12 mouse cellular contexts compared by ENCODE assay signal in genomic region chr7:133440711-133441110, GRCm38 (mm10).
A peak's percentile ranks its signal among the peaks of the same experiment; 100 is the strongest.
DNase-seq lines count a peak whose midpoint lies in the region; ATAC-seq and TF ChIP-seq lines count a peak whose summit lies in the region.
"Had no signal": no experiment of that assay in that cellular context is flagged by ENCODE, and none has a peak within 500 bp of the region (broad histone marks: within the 10 kb centered on the region; RNA-seq: fewer than 3 reads in every experiment).

No protein-coding gene starts in this region.

- H3K27ac ChIP-seq in forebrain, embryonic 15.5 days (replicated peaks): peak overlapping the region; percentile 81
- H3K27ac ChIP-seq in midbrain, embryonic 11.5 days (ENCODE audit: low read depth, low read length): no peak overlapping the region
- H3K27ac ChIP-seq: lung, embryonic 15.5 days had no signal

- peak overlapping the region; percentile 20 for H3K4me3 ChIP-seq in forebrain, embryonic 15.5 days
- no peak overlapping the region for H3K4me3 ChIP-seq in midbrain, embryonic 11.5 days (ENCODE audit: low read depth, low read length)
- H3K4me3 ChIP-seq: lung, embryonic 15.5 days had no signal

- no peaks in the 10 kb centered on the region for H3K36me3 ChIP-seq in forebrain, embryonic 15.5 days
- H3K36me3 ChIP-seq in midbrain, embryonic 11.5 days (ENCODE audit: control insufficient read depth, insufficient read depth, low read length): no peaks in the 10 kb centered on the region
- H3K36me3 ChIP-seq: lung, embryonic 15.5 days had no signal

- peak overlapping the region; percentile 16; the same call in 1 of the 2 replicates for H3K9ac ChIP-seq in forebrain, embryonic 15.5 days (replicated peaks)
- no peak overlapping the region for H3K9ac ChIP-seq in midbrain, embryonic 11.5 days (ENCODE audit: low read length)
- H3K9ac ChIP-seq: lung, embryonic 15.5 days had no signal

- TF ChIP-seq POLR2A in brain, embryonic 14.5 days (IDR thresholded peaks at IDR 0.05; ENCODE audit: borderline replicate concordance, extremely low read depth, insufficient read depth, insufficient read length, poor library complexity, severe bottlenecking): no peak

- ATAC-seq in forebrain, embryonic 15.5 days (replicated peaks): peak; percentile 88
- no peak; the same call in 1 of the 2 replicates for ATAC-seq in midbrain, embryonic 11.5 days (ENCODE audit: low FRiP score)

- no peaks in the 10 kb centered on the region; the same call in 1 of the 2 replicates for H3K9me3 ChIP-seq in forebrain, embryonic 15.5 days
- H3K9me3 ChIP-seq in midbrain, embryonic 11.5 days (ENCODE audit: control insufficient read depth, low read length): no peaks in the 10 kb centered on the region
- H3K9me3 ChIP-seq: lung, embryonic 15.5 days had no signal

- H3K4me1 ChIP-seq in forebrain, embryonic 15.5 days: peaks cover 37% of the 10 kb centered on the region
- H3K4me1 ChIP-seq in midbrain, embryonic 11.5 days (ENCODE audit: control insufficient read depth, insufficient read depth, low read length): peaks cover 28% of the 10 kb centered on the region

- DNase-seq in heart, postnatal 4 days: peak; percentile 9
- no peak for DNase-seq in heart, adult 18-20 months
- DNase-seq in brain, embryonic 14.5 days (ENCODE audit: low read depth): peak; percentile 96
- peak; percentile 91 for DNase-seq in midbrain, embryonic 11.5 days (ENCODE audit: low spot score, missing footprints)
- DNase-seq in frontal cortex, postnatal 36 days (ENCODE audit: low spot score in 2 of 2): no peak
- no peak for DNase-seq in frontal cortex, postnatal 10 days (ENCODE audit: low spot score in 2 of 2)
- no peak for DNase-seq in right cerebral cortex, adult 2 months (ENCODE audit: low spot score in 2 of 2)
- DNase-seq: adrenal gland, adult 2 months; B cell, adult 2 months; thymus, adult 18-20 months had no signal

- WGBS in forebrain, embryonic 15.5 days: 6% methylated on average over 12 of the region's 12 CpGs
- 37% methylated on average over 12 of the region's 12 CpGs for WGBS in midbrain, embryonic 11.5 days

- H3K4me2 ChIP-seq in forebrain, embryonic 15.5 days (replicated peaks): peak overlapping the region; percentile 41
- no peak overlapping the region for H3K4me2 ChIP-seq in midbrain, embryonic 11.5 days
- H3K4me2 ChIP-seq: lung, embryonic 15.5 days had no signal

- TF ChIP-seq CTCF in brain, embryonic 14.5 days (IDR thresholded peaks at IDR 0.05; ENCODE audit: borderline replicate concordance, extremely low read depth, insufficient read depth, insufficient read length): no peak

- no peaks in the 10 kb centered on the region for H3K27me3 ChIP-seq in forebrain, embryonic 15.5 days
- H3K27me3 ChIP-seq in midbrain, embryonic 11.5 days (ENCODE audit: control insufficient read depth, insufficient read depth, low read length): no peaks in the 10 kb centered on the region
- H3K27me3 ChIP-seq: lung, embryonic 15.5 days had no signal

Comparison
In these comparisons a context has a peak if more than half of its experiments do, and no peak if none do; other contexts are left out.
1. DNase-seq: peak in heart, postnatal 4 days (single experiment), brain, embryonic 14.5 days (single experiment) and midbrain, embryonic 11.5 days (single experiment); none in heart, adult 18-20 months (0 of 2), frontal cortex, postnatal 36 days (0 of 2), frontal cortex, postnatal 10 days (0 of 2) and right cerebral cortex, adult 2 months (0 of 2).